Mouse (Mus musculus) left cerebral cortex, adult 9 months (tissue): ENCODE measurements around the gene Ptprh.

ENCODE experiments used
- DNase-seq, 2 experiments: peaks; one replicate each; pipeline ENCODE4 v3.0.0; 2022; ENCODE audit warnings: low spot score in 2 of 2

Gene Ptprh

GRCm38 (mm10) chr7:4523205-4524130 lies 80.4 kb downstream of the Ptprh start:
- no peak for DNase-seq

- DNase-seq: no peak
Observed at GRCm38 (mm10) chr7:4522292-4522691, 81.5 kb downstream of the Ptprh start.

- no peak for DNase-seq
Observed at GRCm38 (mm10) chr7:4521231-4522003, 82.4 kb downstream of the Ptprh start.

- no peak for DNase-seq
Observed at GRCm38 (mm10) chr7:4518487-4518886, 85.4 kb downstream of the Ptprh start.

GRCm38 (mm10) chr7:4516332-4517050 lies 87.3 kb downstream of the Ptprh start, which contains the start of gene Tnnt1:
Tnnt1 (minus strand) TSS chr7:4516382.
- no peak for DNase-seq

- DNase-seq: no peak
Observed at GRCm38 (mm10) chr7:4515853-4516252, 88.0 kb downstream of the Ptprh start.

GRCm38 (mm10) chr7:4513829-4514712 lies 89.8 kb downstream of the Ptprh start:
- no peak for DNase-seq

GRCm38 (mm10) chr7:4513236-4513635 lies 90.6 kb downstream of the Ptprh start:
- DNase-seq: no peak

- no peak for DNase-seq
Observed at GRCm38 (mm10) chr7:4511489-4512224, 92.2 kb downstream of the Ptprh start.

- DNase-seq: no peak
Observed at GRCm38 (mm10) chr7:4509863-4510608, 93.8 kb downstream of the Ptprh start.

- no peak for DNase-seq
Observed at GRCm38 (mm10) chr7:4508739-4509116, 95.1 kb downstream of the Ptprh start.

- peak in 1 of 2 experiments; percentile 63 for DNase-seq
Observed at GRCm38 (mm10) chr7:4508062-4508738, 95.6 kb downstream of the Ptprh start.

GRCm38 (mm10) chr7:4507220-4507619 lies 96.6 kb downstream of the Ptprh start:
- no peak for DNase-seq

- no peak for DNase-seq
Observed at GRCm38 (mm10) chr7:4504646-4505435, 99.0 kb downstream of the Ptprh start.

- DNase-seq: no peak
Observed at GRCm38 (mm10) chr7:4503858-4504257, 100.0 kb downstream of the Ptprh start.

- DNase-seq: no peak
Observed at GRCm38 (mm10) chr7:4503100-4503499, 100.7 kb downstream of the Ptprh start.

GRCm38 (mm10) chr7:4502421-4503090 lies 101.3 kb downstream of the Ptprh start:
- peak; percentile 69 to 84 for DNase-seq
